Mouse (Mus musculus): ENCODE data around the gene Crtc2. TPM values are rescaled to one million over a fixed set of nuclear protein-coding genes. Genes with fewer than 3 reads are reported as not detected.

The Crtc2 gene
- polyA plus RNA-seq, 1 experiment from 2014 or later: 16.1 TPM

GRCm38 (mm10) chr3:90309589-90309988 lies 55.6 kb downstream of the Crtc2 start:
- DNase-seq (ENCODE audit: low spot score): no peak

DNA sequence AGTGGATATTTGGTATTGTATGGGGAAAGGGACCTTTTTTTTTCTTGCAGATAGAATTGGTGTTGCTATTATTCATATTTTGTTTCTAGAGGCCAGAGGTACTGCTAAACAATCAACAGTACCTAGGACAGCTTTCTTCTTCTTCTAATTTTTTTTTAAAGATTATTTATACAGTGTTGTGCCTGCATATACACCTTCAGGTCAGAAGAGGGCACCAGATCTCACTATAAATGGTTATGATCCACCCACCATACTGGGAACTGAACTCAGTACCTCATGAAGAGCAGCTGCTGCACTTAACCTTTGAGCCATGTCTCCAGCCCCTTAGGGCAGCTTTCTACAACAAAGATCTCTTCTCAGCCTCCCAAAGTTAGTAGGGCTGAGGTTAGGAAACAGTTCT lies 59.4 kb downstream of the Crtc2 start:
- DNase-seq (ENCODE audit: low spot score): peak; percentile 15

Small RNA genes lying within 50 kb of the gene (microRNA-seq; reads per million reads assigned to microRNA genes)
- gene Mir7012 (ENCODE audit: borderline number of aligned reads): not detected

Other genes starting within 250 kb of the Crtc2 start
- gene 4933434E20Rik, start 202.5 kb upstream of the Crtc2 start, polyA plus RNA-seq (2015; fragmentation: Nextera tagmentation; extraction: Ambion mirVana): 176 and 182 TPM in 2 replicates
- gene Ubap2l, start 201.5 kb upstream of the Crtc2 start, polyA plus RNA-seq (2015; fragmentation: Nextera tagmentation; extraction: Ambion mirVana): 142 and 145 TPM in 2 replicates
- 687 and 711 TPM in 2 replicates for gene Tpm3, start 181.5 kb upstream of the Crtc2 start, polyA plus RNA-seq (2015; fragmentation: Nextera tagmentation; extraction: Ambion mirVana)
- gene Nup210l, start 150.0 kb upstream of the Crtc2 start, polyA plus RNA-seq (2015; fragmentation: Nextera tagmentation; extraction: Ambion mirVana): 0.15 and 0.27 TPM in 2 replicates
- 2,641 and 2,777 TPM in 2 replicates for gene Rps27, start 40.5 kb upstream of the Crtc2 start, polyA plus RNA-seq (2015; fragmentation: Nextera tagmentation; extraction: Ambion mirVana)
- gene Rab13, start 40.5 kb upstream of the Crtc2 start, polyA plus RNA-seq (2015; fragmentation: Nextera tagmentation; extraction: Ambion mirVana): 5.0 and 5.8 TPM in 2 replicates
- gene Jtb, start 22.6 kb upstream of the Crtc2 start, polyA plus RNA-seq (2015; fragmentation: Nextera tagmentation; extraction: Ambion mirVana): 169 and 171 TPM in 2 replicates
- gene Creb3l4, start 10.7 kb upstream of the Crtc2 start, polyA plus RNA-seq (2015; fragmentation: Nextera tagmentation; extraction: Ambion mirVana): 3.3 and 3.9 TPM in 2 replicates
- gene Slc39a1, start 6.0 kb upstream of the Crtc2 start, polyA plus RNA-seq (2015; fragmentation: Nextera tagmentation; extraction: Ambion mirVana): 92.7 and 96.1 TPM in 2 replicates
- 9.4 TPM in 2 replicates for gene Dennd4b, start 11.0 kb downstream of the Crtc2 start, polyA plus RNA-seq (2015; fragmentation: Nextera tagmentation; extraction: Ambion mirVana)
- 10.1 and 14.1 TPM in 2 replicates for gene Gatad2b, start 39.0 kb downstream of the Crtc2 start, polyA plus RNA-seq (2015; fragmentation: Nextera tagmentation; extraction: Ambion mirVana)
- gene Slc27a3, start 135.8 kb downstream of the Crtc2 start, polyA plus RNA-seq (2015; fragmentation: Nextera tagmentation; extraction: Ambion mirVana): 5.2 and 5.7 TPM in 2 replicates
- gene Ints3, start 179.5 kb downstream of the Crtc2 start, polyA plus RNA-seq (2015; fragmentation: Nextera tagmentation; extraction: Ambion mirVana): 14.5 and 15.7 TPM in 2 replicates
- 2.5 and 2.6 TPM in 2 replicates for gene Npr1, start 211.7 kb downstream of the Crtc2 start, polyA plus RNA-seq (2015; fragmentation: Nextera tagmentation; extraction: Ambion mirVana)
- 137 and 146 TPM in 2 replicates for gene Ilf2, start 222.0 kb downstream of the Crtc2 start, polyA plus RNA-seq (2015; fragmentation: Nextera tagmentation; extraction: Ambion mirVana)
- 61.9 and 65.5 TPM in 2 replicates for gene Snapin, start 236.9 kb downstream of the Crtc2 start, polyA plus RNA-seq (2015; fragmentation: Nextera tagmentation; extraction: Ambion mirVana)

Data from thymus, postnatal 0 days (tissue).